Mouse (Mus musculus): Measurements from ENCODE around the gene Gstm3.

DNA sequence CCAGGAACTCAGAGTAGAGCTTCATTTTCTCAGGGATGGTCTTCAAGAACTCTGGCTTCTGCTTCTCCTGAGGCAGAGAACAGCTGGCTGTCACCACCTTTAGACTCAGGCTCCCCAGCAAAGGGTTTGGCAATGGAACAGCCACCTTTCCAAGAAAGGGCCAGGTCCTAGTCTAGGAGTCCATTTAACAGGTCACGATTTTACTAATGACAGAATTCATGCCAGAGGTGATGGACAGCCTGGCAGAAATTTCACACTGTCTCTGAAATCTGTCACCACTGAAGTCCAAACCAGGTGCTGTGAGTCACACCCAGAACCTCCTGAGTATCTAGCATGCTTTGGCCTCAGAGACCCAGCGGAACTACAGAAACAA is 45.9 kb upstream of the Gstm3 start:
- TF ChIP-seq CTCF (IDR thresholded peaks at IDR 0.05; ENCODE audit: extremely low read depth, insufficient read length, insufficient replicate concordance, low read depth, low read length): no peak
- TF ChIP-seq POLR2A (IDR thresholded peaks at IDR 0.05; ENCODE audit: low read depth, low read length): no peak

All from small intestine, adult 2 months (tissue).